Mouse (Mus musculus): ENCODE measurements at regions not wholly inside any gene's neighbourhood (a gene's known extent, or its start where the extent isn't known, plus 50 kb on each side); places are given as distances from the start of the nearest gene placed in this dataset.

DNA sequence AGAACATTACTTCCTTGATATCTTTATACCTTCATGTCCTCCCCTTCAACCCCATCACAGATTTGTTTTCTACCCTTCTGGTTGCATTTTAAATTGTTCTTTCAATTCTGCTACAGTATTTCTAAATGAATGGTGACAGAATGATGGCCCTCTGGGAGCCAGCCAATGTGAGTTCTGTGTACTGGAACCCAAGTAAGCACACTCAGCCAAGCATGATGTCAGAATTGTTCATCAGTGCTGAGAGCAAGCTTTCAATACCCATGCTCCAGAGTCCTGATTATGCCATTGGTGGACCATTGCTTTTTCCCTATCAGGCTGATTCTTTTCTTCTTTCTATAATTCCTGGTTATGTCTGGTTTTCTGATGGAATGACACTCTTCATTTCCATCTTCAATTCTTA is 386.3 kb upstream of the Nwd2 start:
- H3K4me1 ChIP-seq (ENCODE audit: control insufficient read depth in 1 of 2, insufficient read depth in 2 of 2) = no peaks in the 10 kb centered on the region
- no peak for DNase-seq (ENCODE audit: extremely low read depth)
- no peaks in the 10 kb centered on the region for H3K27me3 ChIP-seq (replicated peaks)
- no peaks in the 10 kb centered on the region for H3K9me3 ChIP-seq (replicated peaks; ENCODE audit: low read length)
- no peak overlapping the region for H3K4me3 ChIP-seq (replicated peaks in 1 of 3; ENCODE audit: low read depth in 2 of 3, low read length in 2 of 3, poor library complexity in 1 of 3)
- H3K4me2 ChIP-seq (ENCODE audit: insufficient read depth, low read depth, poor library complexity, severe bottlenecking) = no peak overlapping the region
- no peaks in the 10 kb centered on the region for H3K36me3 ChIP-seq (replicated peaks in 1 of 2; ENCODE audit: control insufficient read depth in 1 of 2, insufficient read depth in 1 of 2, low read length in 1 of 2)
- TF ChIP-seq TBP (conservative IDR thresholded peaks at IDR 0.05; ENCODE audit: low read depth, low read length) = no peak
- TF ChIP-seq MYC (IDR thresholded peaks at IDR 0.05; ENCODE audit: low read depth, low read length) = no peak
- no peak for TF ChIP-seq PAX5 (IDR thresholded peaks at IDR 0.05; ENCODE audit: low read length)
- no peak for TF ChIP-seq SMC3 (IDR thresholded peaks at IDR 0.05; ENCODE audit: low read depth, low read length)
- TF ChIP-seq RCOR1 (conservative IDR thresholded peaks at IDR 0.05; ENCODE audit: low read depth, low read length) = no peak
- TF ChIP-seq MAZ (IDR thresholded peaks at IDR 0.05; ENCODE audit: low read depth, low read length) = no peak
- no peak for TF ChIP-seq SIN3A (IDR thresholded peaks at IDR 0.05; ENCODE audit: low read length)
- TF ChIP-seq JUND (conservative IDR thresholded peaks at IDR 0.05; ENCODE audit: low read depth, low read length) = no peak
- no peaks in the 10 kb centered on the region for H3K79me2 ChIP-seq (replicated peaks; ENCODE audit: control insufficient read depth, extremely low read depth, insufficient read depth, poor library complexity, severe bottlenecking)
- no peak overlapping the region for H3K27ac ChIP-seq (ENCODE audit: insufficient read depth, low read depth)
- dilution Hi-C loops (cut with MboI; ENCODE audit: extremely low pct_ligation_motif_present, extremely low pct_unique_long_range_greater_than_20kb, low sequenced_read_pairs) (no loop called here), in situ Hi-C loops (cut with MboI; ENCODE audit: low pct_ligation_motif_present, low pct_unique_long_range_greater_than_20kb, low sequenced_read_pairs) (no loop called here)
- H3K9ac ChIP-seq (ENCODE audit: insufficient read depth, low read depth) = no peak overlapping the region

Measured in CH12.LX (cell line).